Mouse (Mus musculus) spleen, adult 2 months (tissue): ENCODE results near the gene Commd2.

Experiments
- CTCF ChIP-seq: fragments of 200-500 bp; IDR thresholded peaks from 2 replicates; pipeline ENCODE4 v1.5.1; 2011; ENCODE audit warnings: mild to moderate bottlenecking, inconsistent platforms; ENCODE audit not compliant: insufficient read depth, insufficient read length, insufficient replicate concordance; ENCODE audit errors: extremely low read depth
- POLR2A ChIP-seq: fragments of 200-500 bp; IDR thresholded peaks from 2 replicates; pipeline ENCODE4 v1.6.1; 2011; ENCODE audit warnings: low read depth, low read length, inconsistent platforms

- no peak for TF ChIP-seq CTCF
- TF ChIP-seq POLR2A = no peak
Observed at GRCm38 (mm10) chr3:57658608-57659007, 7.1 kb upstream of the Commd2 start.
